Mouse (Mus musculus): ENCODE results near the gene Dync1i2.

DNA sequence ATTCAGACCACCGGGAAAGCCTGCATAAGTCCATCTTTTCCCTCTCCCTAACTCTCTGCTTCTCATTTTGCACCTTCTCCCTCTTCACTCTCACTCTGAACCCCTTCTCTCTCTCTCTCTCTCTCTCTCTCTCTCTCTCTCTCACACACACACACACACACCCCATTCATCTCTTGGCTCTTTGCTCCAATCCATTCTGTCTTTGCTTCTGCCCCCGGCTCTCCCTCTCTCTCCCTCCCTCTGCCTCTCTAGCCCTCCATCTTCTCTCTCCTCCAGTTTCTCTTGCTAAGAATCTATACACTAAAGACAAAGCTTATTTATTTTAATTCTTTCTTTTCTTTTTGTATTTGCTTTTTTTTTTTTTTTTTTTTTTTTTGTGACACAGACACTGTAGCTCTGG lies 98.2 kb downstream of the Dync1i2 start:
- TF ChIP-seq CTCF (IDR thresholded peaks at IDR 0.05; ENCODE audit: insufficient read depth, low read length) (no peak), POLR2A (IDR thresholded peaks at IDR 0.05; ENCODE audit: borderline replicate concordance, extremely low read depth, low read depth, low read length) (no peak)

Data from lung, adult 2 months (tissue).